Mouse (Mus musculus): ENCODE data around the gene Efhd1. TPM values are rescaled to one million over a fixed set of nuclear protein-coding genes. Genes with fewer than 3 reads are reported as not detected.

Gene Efhd1
- 0.44 and 0.86 TPM in 2 replicates for polyA plus RNA-seq (2016; fragmentation: Nextera tagmentation; extraction: Ambion mirVana)

GRCm38 (mm10) chr1:87264134-87265006, at the start of gene Efhd1:
TSS of gene Efhd1 (plus strand) at chr1:87264363.
- Histone ChIP-seq H3K27me3 (ENCODE audit: insufficient read depth, poor library complexity, severe bottlenecking) (peaks cover 98% of the 10 kb centered on the region), H3K27ac (0 out of 2 replicates have a peak within 1 kb of the TSS, but pooled peaks have one; percentile 30), H3K36me3 (no peaks in the 10 kb centered on the region), H3K9me3 (no peaks in the 10 kb centered on the region), H3K4me3 (peak within 1 kb of the TSS; percentile 57), H3K4me1 (peaks cover 23% of the 10 kb centered on the region)
- DNase-seq (ENCODE audit: low spot score) = peak; percentile 77
- under 1% methylated on average over 70 of the region's 70 CpGs for WGBS

- peaks cover 4% of the 10 kb centered on the region; the same call in 1 of the 2 replicates for H3K27me3 ChIP-seq (ENCODE audit: insufficient read depth, poor library complexity, severe bottlenecking)
- 26% methylated on average over 4 of the region's 4 CpGs for WGBS
- H3K4me1 ChIP-seq = peaks cover 23% of the 10 kb centered on the region
- DNase-seq (ENCODE audit: low spot score) = no peak
- peak overlapping the region; percentile 93 for H3K4me3 ChIP-seq
- H3K27ac ChIP-seq = peak overlapping the region; percentile 100
- peaks cover 8% of the 10 kb centered on the region for H3K36me3 ChIP-seq
- no peaks in the 10 kb centered on the region for H3K9me3 ChIP-seq
Observed at GRCm38 (mm10) chr1:87214748-87215147, 49.4 kb upstream of the Efhd1 start.

- Histone ChIP-seq H3K27ac (no peak overlapping the region), H3K36me3 (peaks cover 40% of the 10 kb centered on the region), H3K4me3 (no peak overlapping the region), H3K9me3 (no peaks in the 10 kb centered on the region), H3K4me1 (peaks cover 21% of the 10 kb centered on the region), H3K27me3 (ENCODE audit: insufficient read depth, poor library complexity, severe bottlenecking) (no peaks in the 10 kb centered on the region)
- no peak for DNase-seq (ENCODE audit: low spot score)
- WGBS = 72% methylated on average over 3 of the region's 3 CpGs
Observed at GRCm38 (mm10) chr1:87217938-87218337, 46.2 kb upstream of the Efhd1 start.

- no peak for DNase-seq (ENCODE audit: low spot score)
- Histone ChIP-seq H3K4me3 (no peak overlapping the region), H3K27ac (no peak overlapping the region), H3K4me1 (no peaks in the 10 kb centered on the region), H3K27me3 (ENCODE audit: insufficient read depth, poor library complexity, severe bottlenecking) (no peaks in the 10 kb centered on the region), H3K9me3 (no peaks in the 10 kb centered on the region), H3K36me3 (peaks cover 99% of the 10 kb centered on the region)
- 95% methylated on average over 8 of the region's 8 CpGs for WGBS
Observed at GRCm38 (mm10) chr1:87225739-87226138, 38.4 kb upstream of the Efhd1 start.

GRCm38 (mm10) chr1:87226409-87227159, 37.6 kb upstream of the Efhd1 start:
- no peak overlapping the region for H3K4me3 ChIP-seq
- peaks cover 96% of the 10 kb centered on the region for H3K36me3 ChIP-seq
- no peaks in the 10 kb centered on the region for H3K4me1 ChIP-seq
- no peaks in the 10 kb centered on the region for H3K9me3 ChIP-seq
- 90% methylated on average over 1 of the region's 1 CpGs for WGBS
- DNase-seq (ENCODE audit: low spot score) = no peak
- no peaks in the 10 kb centered on the region for H3K27me3 ChIP-seq (ENCODE audit: insufficient read depth, poor library complexity, severe bottlenecking)
- no peak overlapping the region for H3K27ac ChIP-seq

GRCm38 (mm10) chr1:87227160-87227550, 37.0 kb upstream of the Efhd1 start:
- Histone ChIP-seq H3K4me1 (no peaks in the 10 kb centered on the region), H3K4me3 (no peak overlapping the region), H3K9me3 (no peaks in the 10 kb centered on the region), H3K27ac (no peak overlapping the region), H3K27me3 (ENCODE audit: insufficient read depth, poor library complexity, severe bottlenecking) (no peaks in the 10 kb centered on the region), H3K36me3 (peaks cover 96% of the 10 kb centered on the region)
- WGBS = 86% methylated on average over 3 of the region's 3 CpGs
- no peak for DNase-seq (ENCODE audit: low spot score)

- DNase-seq (ENCODE audit: low spot score) = no peak
- Histone ChIP-seq H3K27me3 (ENCODE audit: insufficient read depth, poor library complexity, severe bottlenecking) (no peaks in the 10 kb centered on the region), H3K4me1 (no peaks in the 10 kb centered on the region), H3K4me3 (no peak overlapping the region), H3K27ac (no peak overlapping the region), H3K9me3 (no peaks in the 10 kb centered on the region), H3K36me3 (peaks cover 92% of the 10 kb centered on the region)
- WGBS = 88% methylated on average over 5 of the region's 5 CpGs
Observed at GRCm38 (mm10) chr1:87230606-87231005, 33.6 kb upstream of the Efhd1 start.

GRCm38 (mm10) chr1:87232197-87232596, 32.0 kb upstream of the Efhd1 start:
- Histone ChIP-seq H3K27me3 (ENCODE audit: insufficient read depth, poor library complexity, severe bottlenecking) (no peaks in the 10 kb centered on the region), H3K36me3 (peaks cover 91% of the 10 kb centered on the region), H3K9me3 (no peaks in the 10 kb centered on the region), H3K4me3 (no peak overlapping the region), H3K27ac (no peak overlapping the region), H3K4me1 (no peaks in the 10 kb centered on the region)
- WGBS = 86% methylated on average over 7 of the region's 7 CpGs
- no peak for DNase-seq (ENCODE audit: low spot score)

- no peak overlapping the region for H3K27ac ChIP-seq
- peaks cover 6% of the 10 kb centered on the region; the same call in 1 of the 2 replicates for H3K4me1 ChIP-seq
- no peaks in the 10 kb centered on the region for H3K9me3 ChIP-seq
- H3K4me3 ChIP-seq = no peak overlapping the region
- no peaks in the 10 kb centered on the region for H3K27me3 ChIP-seq (ENCODE audit: insufficient read depth, poor library complexity, severe bottlenecking)
- peaks cover 46% of the 10 kb centered on the region for H3K36me3 ChIP-seq
- 43% methylated on average over 8 of the region's 8 CpGs for WGBS
- no peak for DNase-seq (ENCODE audit: low spot score)
Observed at GRCm38 (mm10) chr1:87239056-87239455, 25.1 kb upstream of the Efhd1 start.

- H3K27ac ChIP-seq = no peak overlapping the region
- peaks cover 12% of the 10 kb centered on the region for H3K36me3 ChIP-seq
- no peaks in the 10 kb centered on the region for H3K27me3 ChIP-seq (ENCODE audit: insufficient read depth, poor library complexity, severe bottlenecking)
- H3K4me1 ChIP-seq = peaks cover 12% of the 10 kb centered on the region; the same call in 1 of the 2 replicates
- H3K4me3 ChIP-seq = no peak overlapping the region
- WGBS = 88% methylated on average over 8 of the region's 8 CpGs
- no peaks in the 10 kb centered on the region for H3K9me3 ChIP-seq
- no peak for DNase-seq (ENCODE audit: low spot score)
Observed at GRCm38 (mm10) chr1:87243021-87243420, 21.1 kb upstream of the Efhd1 start.

- Histone ChIP-seq H3K4me3 (no peak overlapping the region), H3K27me3 (ENCODE audit: insufficient read depth, poor library complexity, severe bottlenecking) (no peaks in the 10 kb centered on the region), H3K9me3 (no peaks in the 10 kb centered on the region), H3K4me1 (peaks cover 6% of the 10 kb centered on the region; the same call in 1 of the 2 replicates), H3K36me3 (no peaks in the 10 kb centered on the region), H3K27ac (no peak overlapping the region)
- no peak for DNase-seq (ENCODE audit: low spot score)
- WGBS = 39% methylated on average over 1 of the region's 1 CpGs
Observed at GRCm38 (mm10) chr1:87245430-87245829, 18.7 kb upstream of the Efhd1 start.

- Histone ChIP-seq H3K4me3 (peak overlapping the region; percentile 18), H3K4me1 (peaks cover 6% of the 10 kb centered on the region; the same call in 1 of the 2 replicates), H3K27me3 (ENCODE audit: insufficient read depth, poor library complexity, severe bottlenecking) (no peaks in the 10 kb centered on the region), H3K36me3 (no peaks in the 10 kb centered on the region), H3K9me3 (no peaks in the 10 kb centered on the region), H3K27ac (no peak overlapping the region)
- peak; percentile 88 for DNase-seq (ENCODE audit: low spot score)
- 24% methylated on average over 22 of the region's 22 CpGs for WGBS
Observed at GRCm38 (mm10) chr1:87245929-87246815, 18.0 kb upstream of the Efhd1 start.
